Mouse (Mus musculus) 3134 (cell line): ENCODE measurements around the gene Abhd2.
A peak's percentile ranks its signal among the peaks of the same experiment; 100 is the strongest.

ENCODE experiments used
- DNase-seq: peaks from one replicate; pipeline ENCODE4 v3.0.0-alpha.2; 2011; ENCODE audit warnings: low spot score; ENCODE audit not compliant: insufficient read length; ENCODE audit errors: extremely low read depth

Abhd2 gene

GRCm38 (mm10) chr7:79316069-79316695, 43.2 kb downstream of the Abhd2 start:
- DNase-seq, result no peak

- DNase-seq, result peak; percentile 43
These were observed 44.6 kb downstream of the Abhd2 start for GRCm38 (mm10) chr7:79317576-79317975.

GRCm38 (mm10) chr7:79318110-79318801, 45.3 kb downstream of the Abhd2 start:
- DNase-seq, result peak; percentile 47

GRCm38 (mm10) chr7:79323855-79324254, 50.9 kb downstream of the Abhd2 start:
- DNase-seq, result peak; percentile 48

- DNase-seq, result no peak
These were observed 55.8 kb downstream of the Abhd2 start for GRCm38 (mm10) chr7:79328769-79329168.

GRCm38 (mm10) chr7:79331197-79331596, 58.2 kb downstream of the Abhd2 start:
- no peak for DNase-seq

- DNase-seq, result no peak
These were observed 60.4 kb downstream of the Abhd2 start for GRCm38 (mm10) chr7:79333419-79333818.

GRCm38 (mm10) chr7:79336362-79336910, 63.4 kb downstream of the Abhd2 start:
- DNase-seq, result peak; percentile 75

- no peak for DNase-seq
These were observed 72.9 kb downstream of the Abhd2 start for GRCm38 (mm10) chr7:79345902-79346301.

- DNase-seq, result no peak
These were observed 73.6 kb downstream of the Abhd2 start for GRCm38 (mm10) chr7:79346555-79347075.

GRCm38 (mm10) chr7:79347108-79347813, 74.3 kb downstream of the Abhd2 start:
- DNase-seq, result no peak

GRCm38 (mm10) chr7:79348816-79349215, 75.8 kb downstream of the Abhd2 start:
- no peak for DNase-seq

- DNase-seq, result peak; percentile 48
These were observed 76.9 kb downstream of the Abhd2 start for GRCm38 (mm10) chr7:79349738-79350386.

GRCm38 (mm10) chr7:79358350-79359182, 85.6 kb downstream of the Abhd2 start:
- DNase-seq, result no peak

GRCm38 (mm10) chr7:79359183-79359435, 86.1 kb downstream of the Abhd2 start:
- DNase-seq, result no peak

- no peak for DNase-seq
These were observed 87.1 kb downstream of the Abhd2 start for GRCm38 (mm10) chr7:79360056-79360455.

GRCm38 (mm10) chr7:79362208-79362607, 89.2 kb downstream of the Abhd2 start:
- no peak for DNase-seq

- DNase-seq, result no peak
These were observed 89.8 kb downstream of the Abhd2 start for GRCm38 (mm10) chr7:79362830-79363229.

GRCm38 (mm10) chr7:79363370-79364043, 90.5 kb downstream of the Abhd2 start:
- DNase-seq, result no peak

GRCm38 (mm10) chr7:79368664-79369063, 95.7 kb downstream of the Abhd2 start:
- DNase-seq, result no peak
